Mouse (Mus musculus) spleen, adult 18-20 months (tissue): ENCODE results near the gene Dmbx1.

Experiments used
- DNase-seq, 2 experiments: peaks; one replicate each; pipeline ENCODE4 v3.0.0; 2022; ENCODE audit warnings: mixed read lengths in 2 of 2

Dmbx1 gene

GRCm38 (mm10) chr4:115884022-115884421 is 55.7 kb downstream of the Dmbx1 start, which contains the start of gene Kncn:
Gene Kncn, plus strand, starts transcription at chr4:115884400.
- no peak for DNase-seq

DNA sequence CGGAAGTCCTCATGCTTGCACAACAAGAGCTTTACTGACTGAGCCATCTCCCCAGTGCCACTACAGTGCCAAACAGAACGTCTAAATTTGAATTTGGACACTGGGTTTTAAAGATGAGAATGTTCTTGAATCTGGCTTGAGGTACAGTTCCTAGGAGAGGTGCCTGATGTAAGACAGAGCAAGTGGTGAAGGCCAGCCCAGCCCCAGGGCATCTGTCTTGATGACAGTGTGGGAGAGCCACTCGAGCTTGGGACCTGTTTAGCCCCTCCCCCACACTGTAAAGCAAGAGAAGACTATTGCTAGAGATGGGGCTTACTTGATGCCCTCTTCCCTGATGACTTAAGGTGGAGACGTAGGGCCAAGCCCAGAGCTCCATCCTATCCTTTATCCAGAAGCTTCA is 57.5 kb downstream of the Dmbx1 start:
- DNase-seq, result no peak

- no peak for DNase-seq
These were observed 58.5 kb downstream of the Dmbx1 start for GRCm38 (mm10) chr4:115881183-115881582.

GRCm38 (mm10) chr4:115878828-115879227 is 60.9 kb downstream of the Dmbx1 start:
- DNase-seq, result no peak

DNA sequence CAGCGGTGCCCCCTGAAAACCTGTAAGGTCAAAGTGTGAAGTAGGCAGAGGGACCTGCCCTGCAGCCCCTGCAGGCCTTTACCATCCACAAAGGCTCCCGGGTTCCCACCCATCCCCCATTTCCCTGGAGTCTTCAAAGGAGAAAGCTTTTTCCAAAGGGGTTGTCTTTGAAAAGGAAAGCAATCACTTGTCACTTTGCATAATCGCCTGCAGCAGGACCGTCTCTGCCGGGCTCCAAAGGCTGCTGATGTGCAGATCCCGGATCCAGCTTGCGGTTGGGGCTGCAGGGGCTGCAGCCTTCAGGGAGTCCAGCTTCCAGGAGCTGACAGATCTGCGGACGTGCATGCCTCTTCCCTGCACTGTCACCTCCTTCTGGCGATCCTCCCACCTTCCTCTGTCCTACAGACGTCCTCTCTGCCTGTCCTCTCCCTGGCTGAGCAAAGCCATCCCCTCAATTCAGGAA is 61.5 kb downstream of the Dmbx1 start:
- DNase-seq, result no peak

DNA sequence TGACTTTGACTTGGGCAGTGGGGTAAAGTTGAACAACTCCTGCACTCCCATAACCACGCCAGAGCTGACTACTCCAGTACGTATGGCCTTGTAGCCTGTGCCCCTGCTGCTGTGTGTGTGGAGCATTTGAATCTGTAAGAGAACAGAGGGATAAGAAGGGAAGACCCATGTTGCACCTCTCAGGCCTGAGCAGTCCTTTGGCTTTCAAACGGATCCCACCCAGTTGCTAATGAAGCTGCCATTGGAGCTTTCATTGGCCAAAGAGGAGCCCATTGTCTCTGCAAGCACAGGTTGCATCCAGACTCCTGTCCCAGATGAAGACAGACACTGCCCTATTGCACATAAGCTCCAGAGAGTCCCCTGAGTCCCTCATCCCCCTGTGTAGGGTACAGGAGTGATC is 66.5 kb downstream of the Dmbx1 start:
- DNase-seq, result no peak

DNA sequence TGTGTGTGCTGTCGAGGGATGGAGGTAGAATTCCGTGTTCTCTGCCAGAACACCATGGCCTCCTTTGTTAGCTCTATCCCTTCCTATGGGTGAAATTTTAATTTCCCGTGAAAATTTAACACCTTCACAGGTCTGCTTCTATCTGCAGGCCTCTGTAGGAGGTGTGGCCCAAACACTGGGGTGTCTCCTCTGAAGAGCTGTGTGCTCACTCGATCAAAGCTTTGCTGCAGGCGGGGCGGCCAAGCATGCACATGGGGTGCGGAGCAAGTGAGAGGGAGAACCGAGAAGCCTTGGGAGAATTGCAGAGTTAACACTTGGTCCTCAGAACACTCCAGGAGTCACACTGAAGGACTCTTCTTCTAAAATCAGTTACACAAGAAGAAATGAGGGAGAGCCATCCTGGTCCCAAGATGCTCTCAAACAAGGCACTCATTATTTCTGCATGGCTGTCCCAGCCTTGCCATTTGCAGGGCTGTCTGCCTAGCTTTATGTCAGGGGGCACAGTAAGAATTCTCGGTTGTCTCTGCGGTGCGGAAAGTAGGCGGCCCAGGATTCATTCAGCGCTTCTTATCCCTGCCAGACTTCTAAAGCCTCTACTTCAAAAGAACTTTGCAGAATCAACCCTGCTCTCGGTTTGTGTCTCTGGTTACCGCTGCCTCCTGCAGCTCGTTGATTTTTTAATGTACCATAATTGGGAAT is 70.1 kb downstream of the Dmbx1 start:
- no peak for DNase-seq
